Mouse (Mus musculus) bone marrow, adult 2 months (tissue): ENCODE data around the gene Crispld2.

Experiments used
- CTCF ChIP-seq: fragments of 200-500 bp; IDR thresholded peaks from 2 replicates; pipeline ENCODE4 v1.5.1; 2011; ENCODE audit warnings: low read length, control low read depth; ENCODE audit not compliant: control insufficient read depth, insufficient read depth
- POLR2A ChIP-seq: fragments of 200-500 bp; IDR thresholded peaks from 2 replicates; pipeline ENCODE4 v1.6.1; 2011; ENCODE audit warnings: low read depth, mild to moderate bottlenecking, control low read depth, low read length, borderline replicate concordance; ENCODE audit not compliant: control insufficient read depth

DNA sequence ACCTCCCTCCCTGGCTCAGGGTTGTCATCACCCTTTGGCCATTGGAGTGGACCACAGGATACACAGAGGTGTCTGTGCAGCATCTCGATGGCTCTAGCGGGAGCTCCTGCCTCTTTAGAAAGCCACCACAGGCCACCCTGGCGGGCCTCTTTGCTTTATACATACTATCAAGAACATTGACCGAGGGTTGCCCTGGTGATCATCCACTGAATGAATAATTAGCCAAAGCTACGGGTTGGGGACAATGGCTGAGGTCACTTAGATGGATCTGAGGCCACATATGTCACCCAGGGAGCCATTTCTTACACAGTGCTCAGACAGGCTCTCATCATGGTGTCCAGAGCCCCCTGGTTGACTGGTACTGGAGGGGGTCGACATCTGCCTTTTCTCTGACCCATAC is 26.1 kb downstream of the Crispld2 start:
- no peak for TF ChIP-seq CTCF
- TF ChIP-seq POLR2A = no peak
